Mouse (Mus musculus) mature B cell (primary cell): ENCODE data around the gene Ssb.
"Not testable (repeated sequence)": the region's sequence is repeated elsewhere in the genome, so short reads cannot be mapped to it uniquely, and the experiment has no call there.

ENCODE experiments used
- in situ Hi-C: fragments of 300-500 bp; cut with MboI; formaldehyde crosslinking; loops from 2 replicates; pipeline ENCODE4 v1.14.3; 2019

Gene Ssb

GRCm38 (mm10) chr2:69862117-69862657, 825 bp downstream of the Ssb start:
- in situ Hi-C loops: no loop called here

- in situ Hi-C loops: no loop called here
These were observed 22.6 kb downstream of the Ssb start for GRCm38 (mm10) chr2:69883990-69884391.

DNA sequence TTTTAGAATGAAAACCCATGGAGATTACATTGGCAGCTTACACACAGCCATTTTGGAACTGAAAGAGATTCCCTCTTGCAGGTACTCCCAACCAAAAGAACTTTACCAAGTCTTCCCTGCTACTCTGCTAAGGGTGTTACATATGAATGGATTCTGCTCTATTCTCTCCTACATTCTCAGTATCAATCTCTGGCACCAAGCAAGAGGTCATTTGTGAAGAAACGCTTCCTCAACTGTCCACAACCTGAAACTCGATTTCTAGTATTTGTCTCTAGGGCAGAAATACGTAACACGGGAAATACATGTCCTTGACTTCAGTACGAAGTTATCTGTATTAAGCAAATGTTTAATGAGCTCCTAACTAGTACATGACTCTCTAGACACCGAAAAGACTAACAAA, 23.2 kb downstream of the Ssb start:
- in situ Hi-C loops: no loop called here

DNA sequence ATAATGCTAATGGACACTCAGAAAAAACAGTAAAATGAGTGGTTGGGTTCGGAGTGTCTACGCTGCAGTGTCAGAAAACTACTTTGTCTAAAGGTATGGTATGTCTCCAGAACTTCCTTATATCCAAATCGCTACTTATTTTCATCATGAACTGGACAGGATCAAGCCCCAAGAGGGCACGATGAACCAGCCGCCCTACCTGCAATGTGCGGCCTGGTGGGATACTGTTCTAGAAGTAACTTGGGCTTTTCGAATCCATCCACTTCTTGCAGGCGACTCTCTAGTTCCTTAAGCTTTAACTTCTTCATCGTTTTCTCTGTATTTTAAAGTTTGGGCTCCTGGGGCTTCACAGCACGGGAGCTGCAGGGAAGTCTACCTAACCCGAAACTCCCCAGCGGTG, 23.7 kb downstream of the Ssb start:
- in situ Hi-C loops: no loop called here

DNA sequence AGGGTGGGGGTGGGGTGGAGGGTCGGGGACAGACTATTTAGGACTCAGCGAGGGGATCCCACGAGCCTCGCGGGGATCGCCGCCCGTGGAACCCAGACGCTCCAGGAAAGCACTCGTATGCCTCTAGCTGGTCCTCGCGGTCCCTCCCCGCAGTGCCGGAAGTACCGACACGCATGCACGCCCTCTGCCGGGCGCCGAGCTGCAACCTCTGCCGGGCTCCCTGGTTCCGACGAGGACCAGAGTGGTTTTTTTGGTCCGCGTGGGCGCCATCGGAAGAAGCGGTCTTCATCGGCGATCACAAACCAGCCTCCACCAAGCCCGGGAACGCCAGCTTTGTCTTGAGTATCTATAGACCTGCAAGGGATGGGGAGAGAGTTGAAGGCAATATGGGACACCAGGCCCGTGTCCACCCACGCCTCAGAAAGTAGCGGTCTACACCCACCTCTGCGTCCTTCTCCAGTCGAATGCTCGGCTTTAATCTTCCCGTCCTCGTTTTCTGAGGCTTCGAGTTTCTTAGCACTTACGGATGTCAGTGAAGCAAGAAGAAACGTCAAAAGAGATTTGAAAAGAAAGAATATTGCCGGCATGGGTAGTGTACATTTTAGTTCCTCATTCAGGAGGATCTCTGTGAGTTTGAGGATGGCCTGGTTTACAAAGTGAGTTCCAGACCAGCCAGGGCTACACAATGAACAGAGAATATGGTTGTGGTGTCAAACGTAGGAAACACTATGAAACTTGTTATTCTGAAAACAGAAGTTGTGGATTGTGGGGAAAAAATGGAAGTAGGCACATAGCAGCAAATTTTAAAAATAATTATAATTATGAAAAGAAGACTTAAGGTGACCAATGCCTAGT, 24.3 kb downstream of the Ssb start, which contains the start of gene Mettl5:
TSS of gene Mettl5 (minus strand) at position 165 of the 855 bp plus-strand sequence.
- in situ Hi-C loops: no loop called here

- in situ Hi-C loops: no loop called here
These were observed 27.6 kb downstream of the Ssb start for GRCm38 (mm10) chr2:69888957-69889356.

- in situ Hi-C loops: no loop called here
These were observed 29.5 kb downstream of the Ssb start for GRCm38 (mm10) chr2:69890843-69891242.

GRCm38 (mm10) chr2:69893145-69893544, 31.8 kb downstream of the Ssb start:
- in situ Hi-C loops: no loop called here

DNA sequence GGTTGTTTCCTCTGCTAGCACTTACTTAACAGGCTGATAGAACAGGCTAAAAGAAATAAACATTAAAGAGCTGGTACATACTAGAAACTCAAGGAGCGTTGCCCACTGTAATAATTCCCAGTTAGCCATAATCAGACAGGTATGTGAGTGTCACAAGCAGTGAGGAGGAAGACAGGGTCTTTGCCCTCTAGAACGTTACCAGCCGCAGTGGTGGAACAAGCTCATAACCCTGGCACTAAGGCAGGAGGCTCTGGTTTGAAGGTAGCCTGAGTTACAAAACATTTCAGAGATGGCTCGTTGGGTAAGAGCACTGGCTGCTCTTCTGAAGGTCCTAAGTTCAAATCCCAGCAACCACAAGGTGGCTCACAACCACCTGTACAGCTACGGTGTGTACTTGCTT, 32.5 kb downstream of the Ssb start:
- in situ Hi-C loops: no loop called here

GRCm38 (mm10) chr2:69895502-69896223, 34.3 kb downstream of the Ssb start:
- in situ Hi-C loops: no loop called here

- in situ Hi-C loops: no loop called here
These were observed 34.8 kb downstream of the Ssb start for GRCm38 (mm10) chr2:69896224-69896581.

GRCm38 (mm10) chr2:69897039-69897617, 35.8 kb downstream of the Ssb start, which contains the start of gene Ubr3:
TSS of gene Ubr3 (plus strand) at chr2:69897246.
- in situ Hi-C loops: no loop called here

GRCm38 (mm10) chr2:69897618-69898575, 36.5 kb downstream of the Ssb start:
- in situ Hi-C loops: no loop called here

DNA sequence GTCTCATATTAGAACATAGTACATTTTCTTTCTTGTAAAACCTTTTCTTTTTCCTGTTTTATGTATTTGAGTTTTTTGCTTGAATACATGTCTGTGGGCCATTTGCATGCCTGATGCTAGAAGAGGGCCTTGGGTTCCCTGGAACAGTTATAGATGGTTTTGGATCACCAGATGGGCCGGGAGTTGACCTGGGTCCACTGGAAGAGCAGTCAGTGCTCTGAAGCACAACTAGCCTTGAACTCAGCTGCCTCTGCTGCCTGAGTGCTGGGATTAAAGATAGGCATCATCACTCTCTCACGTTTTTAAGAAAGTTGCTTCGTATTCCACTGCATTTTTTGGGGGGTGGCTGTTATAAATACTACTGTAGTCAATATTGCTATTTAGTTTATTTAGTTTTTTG, 42.2 kb downstream of the Ssb start:
- in situ Hi-C loops: no loop called here

GRCm38 (mm10) chr2:69907394-69907793, 46.0 kb downstream of the Ssb start:
- in situ Hi-C loops: not testable (repeated sequence)

DNA sequence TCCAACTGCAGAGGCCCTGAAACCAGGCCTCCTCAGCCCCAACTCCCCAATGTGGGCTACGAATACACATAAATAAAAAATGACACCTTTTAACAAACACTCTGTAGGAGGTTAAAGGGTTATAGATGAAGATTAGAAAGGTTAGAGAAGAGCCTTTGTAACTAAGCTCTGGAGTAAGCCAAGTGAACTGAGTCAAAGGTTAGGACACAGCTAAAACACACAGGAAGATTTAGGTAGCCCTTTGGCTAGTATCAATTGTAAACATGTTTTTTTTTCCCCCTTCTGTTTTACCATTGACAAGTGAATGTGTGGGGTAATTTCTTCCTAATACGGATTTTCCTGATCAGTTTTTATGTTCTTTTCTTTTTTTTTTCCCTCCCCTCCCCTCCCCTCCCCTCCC, 51.4 kb downstream of the Ssb start:
- in situ Hi-C loops: no loop called here

DNA sequence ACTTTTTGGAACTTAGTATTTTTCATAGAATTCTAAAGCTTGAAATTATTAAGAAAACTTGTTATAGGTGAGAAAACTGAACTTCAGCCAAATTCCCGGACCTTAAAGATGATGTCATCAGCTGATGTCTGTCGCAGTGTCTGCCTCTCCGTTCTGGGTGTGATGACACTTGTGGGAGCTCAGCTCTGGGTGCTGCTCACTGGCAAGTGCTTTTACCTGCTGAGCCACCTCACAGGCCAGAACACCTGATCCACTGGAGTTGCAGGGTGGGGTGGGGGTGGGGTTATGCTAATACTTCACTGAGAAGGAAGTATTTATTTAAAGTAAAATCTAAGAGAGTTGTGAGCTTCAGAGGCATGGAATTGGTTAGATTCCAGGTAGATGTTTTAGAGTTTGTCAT, 55.9 kb downstream of the Ssb start:
- in situ Hi-C loops: no loop called here
